Mouse (Mus musculus): ENCODE results near the gene Cdh15. TPM values are rescaled to one million over a fixed set of nuclear protein-coding genes. Genes with fewer than 3 reads are reported as not detected.

The Cdh15 gene
- polyA plus RNA-seq, 1 experiment: not detected

- Histone ChIP-seq H3K27me3 (ENCODE audit: control insufficient read depth) (no peaks in the 10 kb centered on the region), H3K9me3 (ENCODE audit: control insufficient read depth, low read length) (no peaks in the 10 kb centered on the region), H3K4me1 (ENCODE audit: control insufficient read depth) (peaks cover 2% of the 10 kb centered on the region), H3K36me3 (ENCODE audit: control insufficient read depth) (peaks cover 28% of the 10 kb centered on the region), H3K4me3 (replicated peaks) (no peak overlapping the region)
- no peak for TF ChIP-seq GATA1 (IDR thresholded peaks at IDR 0.05; ENCODE audit: low read length)
- TF ChIP-seq TAL1 (IDR thresholded peaks at IDR 0.05; ENCODE audit: low read length): no peak
Measured at GRCm38 (mm10) chr8:122814608-122815007, 33.2 kb upstream of the Cdh15 start.

- H3K4me1 ChIP-seq (ENCODE audit: control insufficient read depth): peaks cover 2% of the 10 kb centered on the region
- H3K9me3 ChIP-seq (ENCODE audit: control insufficient read depth, low read length): no peaks in the 10 kb centered on the region
- no peak for TF ChIP-seq TAL1 (IDR thresholded peaks at IDR 0.05; ENCODE audit: low read length)
- no peak for TF ChIP-seq GATA1 (IDR thresholded peaks at IDR 0.05; ENCODE audit: low read length)
- no peak overlapping the region for H3K4me3 ChIP-seq (replicated peaks)
- H3K27me3 ChIP-seq (ENCODE audit: control insufficient read depth): no peaks in the 10 kb centered on the region
- H3K36me3 ChIP-seq (ENCODE audit: control insufficient read depth): peaks cover 20% of the 10 kb centered on the region
Measured at GRCm38 (mm10) chr8:122816965-122817364, 30.8 kb upstream of the Cdh15 start.

- TF ChIP-seq TAL1 (IDR thresholded peaks at IDR 0.05; ENCODE audit: low read length) (no peak), GATA1 (IDR thresholded peaks at IDR 0.05; ENCODE audit: low read length) (no peak)
- H3K27me3 ChIP-seq (ENCODE audit: control insufficient read depth): no peaks in the 10 kb centered on the region
- no peak overlapping the region for H3K4me3 ChIP-seq (replicated peaks)
- H3K4me1 ChIP-seq (ENCODE audit: control insufficient read depth): peaks cover 2% of the 10 kb centered on the region
- peaks cover 15% of the 10 kb centered on the region for H3K36me3 ChIP-seq (ENCODE audit: control insufficient read depth)
- H3K9me3 ChIP-seq (ENCODE audit: control insufficient read depth, low read length): no peaks in the 10 kb centered on the region
Measured at GRCm38 (mm10) chr8:122817724-122818496, 29.9 kb upstream of the Cdh15 start.

GRCm38 (mm10) chr8:122819776-122820175 is 28.0 kb upstream of the Cdh15 start:
- peaks cover 4% of the 10 kb centered on the region; the same call in 1 of the 2 replicates for H3K36me3 ChIP-seq (ENCODE audit: control insufficient read depth)
- H3K27me3 ChIP-seq (ENCODE audit: control insufficient read depth): peaks cover 5% of the 10 kb centered on the region
- peaks cover 2% of the 10 kb centered on the region for H3K4me1 ChIP-seq (ENCODE audit: control insufficient read depth)
- TF ChIP-seq GATA1 (IDR thresholded peaks at IDR 0.05; ENCODE audit: low read length) (no peak), TAL1 (IDR thresholded peaks at IDR 0.05; ENCODE audit: low read length) (no peak)
- H3K4me3 ChIP-seq (replicated peaks): no peak overlapping the region
- no peaks in the 10 kb centered on the region for H3K9me3 ChIP-seq (ENCODE audit: control insufficient read depth, low read length)

- Histone ChIP-seq H3K9me3 (ENCODE audit: control insufficient read depth, low read length) (no peaks in the 10 kb centered on the region), H3K4me3 (replicated peaks) (no peak overlapping the region), H3K4me1 (ENCODE audit: control insufficient read depth) (no peaks in the 10 kb centered on the region; the same call in 1 of the 2 replicates), H3K27me3 (ENCODE audit: control insufficient read depth) (peaks cover 37% of the 10 kb centered on the region), H3K36me3 (ENCODE audit: control insufficient read depth) (no peaks in the 10 kb centered on the region)
- TF ChIP-seq GATA1 (IDR thresholded peaks at IDR 0.05; ENCODE audit: low read length) (no peak), TAL1 (IDR thresholded peaks at IDR 0.05; ENCODE audit: low read length) (no peak)
Measured at GRCm38 (mm10) chr8:122824571-122824970, 23.2 kb upstream of the Cdh15 start.

GRCm38 (mm10) chr8:122824986-122825385 is 22.8 kb upstream of the Cdh15 start:
- no peak overlapping the region for H3K4me3 ChIP-seq (replicated peaks)
- TF ChIP-seq GATA1 (IDR thresholded peaks at IDR 0.05; ENCODE audit: low read length): no peak
- no peak for TF ChIP-seq TAL1 (IDR thresholded peaks at IDR 0.05; ENCODE audit: low read length)
- H3K27me3 ChIP-seq (ENCODE audit: control insufficient read depth): peaks cover 37% of the 10 kb centered on the region
- H3K36me3 ChIP-seq (ENCODE audit: control insufficient read depth): no peaks in the 10 kb centered on the region
- H3K9me3 ChIP-seq (ENCODE audit: control insufficient read depth, low read length): no peaks in the 10 kb centered on the region
- H3K4me1 ChIP-seq (ENCODE audit: control insufficient read depth): peaks cover 2% of the 10 kb centered on the region; the same call in 1 of the 2 replicates

GRCm38 (mm10) chr8:122825408-122825807 is 22.4 kb upstream of the Cdh15 start:
- TF ChIP-seq GATA1 (IDR thresholded peaks at IDR 0.05; ENCODE audit: low read length) (no peak), TAL1 (IDR thresholded peaks at IDR 0.05; ENCODE audit: low read length) (no peak)
- H3K4me3 ChIP-seq (replicated peaks): no peak overlapping the region
- H3K9me3 ChIP-seq (ENCODE audit: control insufficient read depth, low read length): no peaks in the 10 kb centered on the region
- H3K27me3 ChIP-seq (ENCODE audit: control insufficient read depth): peaks cover 40% of the 10 kb centered on the region
- H3K36me3 ChIP-seq (ENCODE audit: control insufficient read depth): no peaks in the 10 kb centered on the region
- H3K4me1 ChIP-seq (ENCODE audit: control insufficient read depth): peaks cover 6% of the 10 kb centered on the region

- TF ChIP-seq GATA1 (IDR thresholded peaks at IDR 0.05; ENCODE audit: low read length) (no peak), TAL1 (IDR thresholded peaks at IDR 0.05; ENCODE audit: low read length) (no peak)
- Histone ChIP-seq H3K27me3 (ENCODE audit: control insufficient read depth) (peaks cover 45% of the 10 kb centered on the region), H3K9me3 (ENCODE audit: control insufficient read depth, low read length) (no peaks in the 10 kb centered on the region), H3K4me1 (ENCODE audit: control insufficient read depth) (peaks cover 9% of the 10 kb centered on the region), H3K36me3 (ENCODE audit: control insufficient read depth) (no peaks in the 10 kb centered on the region), H3K4me3 (replicated peaks) (no peak overlapping the region)
Measured at GRCm38 (mm10) chr8:122829396-122829795, 18.4 kb upstream of the Cdh15 start.

- Histone ChIP-seq H3K27me3 (ENCODE audit: control insufficient read depth) (peaks cover 36% of the 10 kb centered on the region), H3K4me3 (replicated peaks) (no peak overlapping the region), H3K36me3 (ENCODE audit: control insufficient read depth) (no peaks in the 10 kb centered on the region), H3K9me3 (ENCODE audit: control insufficient read depth, low read length) (no peaks in the 10 kb centered on the region), H3K4me1 (ENCODE audit: control insufficient read depth) (peaks cover 15% of the 10 kb centered on the region)
- no peak for TF ChIP-seq TAL1 (IDR thresholded peaks at IDR 0.05; ENCODE audit: low read length)
Measured at GRCm38 (mm10) chr8:122830349-122831061, 17.3 kb upstream of the Cdh15 start.

Measured in erythroblast, embryonic 14.5 days (primary cell).